Mouse (Mus musculus): ENCODE measurements at regions not wholly inside any gene's neighbourhood (a gene's known extent, or its start where the extent isn't known, plus 50 kb on each side); places are given as distances from the start of the nearest gene placed in this dataset.

DNA sequence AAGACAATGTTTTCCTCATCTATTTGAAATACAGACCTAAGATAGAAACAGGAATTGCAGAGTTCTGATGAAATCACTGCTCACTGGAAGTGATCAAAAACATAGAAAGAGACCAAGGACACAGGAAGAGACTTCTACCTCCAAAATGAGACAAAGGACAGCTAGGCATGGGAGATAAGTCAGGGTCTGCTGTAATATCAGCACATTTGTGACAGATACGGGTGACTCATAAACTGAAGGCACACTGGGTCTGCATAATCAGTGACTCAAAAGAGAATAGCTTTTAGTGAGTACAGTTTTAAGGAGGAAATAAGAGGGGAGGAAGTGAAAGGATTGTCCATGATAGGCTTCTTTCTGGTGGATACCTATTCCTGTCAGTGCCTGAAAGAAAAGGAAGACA is 719.7 kb downstream of the Efna5 start:
- TF ChIP-seq CTCF (IDR thresholded peaks at IDR 0.05; ENCODE audit: low read depth, low read length) (no peak), POLR2A (IDR thresholded peaks at IDR 0.05; ENCODE audit: insufficient read depth, low read length) (no peak), EP300 (IDR thresholded peaks at IDR 0.05; ENCODE audit: insufficient read depth, low read depth, low read length) (no peak)
